Mouse (Mus musculus): Measurements from ENCODE around the gene Nt5dc2. TPM values are rescaled to one million over a fixed set of nuclear protein-coding genes. Genes with fewer than 3 reads are reported as not detected.

The Nt5dc2 gene
- polyA plus RNA-seq, 1 experiment from 2014 or later = 451 TPM

- H3K4me3 ChIP-seq = no peak overlapping the region
- H3K36me3 ChIP-seq = no peaks in the 10 kb centered on the region
- H3K27me3 ChIP-seq = no peaks in the 10 kb centered on the region
- H3K4me2 ChIP-seq = no peak overlapping the region
- WGBS = 54% methylated on average over 27 of the region's 27 CpGs
- H3K9me3 ChIP-seq = no peaks in the 10 kb centered on the region
- H3K27ac ChIP-seq = no peak overlapping the region
- no peak for ATAC-seq (ENCODE audit: borderline replicate concordance, extremely low read depth, low FRiP score, low TSS enrichment)
- H3K9ac ChIP-seq = no peak overlapping the region
- H3K4me1 ChIP-seq = no peaks in the 10 kb centered on the region; the same call in 1 of the 2 replicates
Measured at GRCm38 (mm10) chr14:31160196-31161150, 29.6 kb downstream of the Nt5dc2 start.

GRCm38 (mm10) chr14:31161191-31161590, 30.3 kb downstream of the Nt5dc2 start:
- ATAC-seq (ENCODE audit: borderline replicate concordance, extremely low read depth, low FRiP score, low TSS enrichment) = no peak
- H3K4me1 ChIP-seq = no peaks in the 10 kb centered on the region; the same call in 1 of the 2 replicates
- WGBS = 70% methylated on average over 7 of the region's 7 CpGs

GRCm38 (mm10) chr14:31161638-31162037, 30.8 kb downstream of the Nt5dc2 start:
- no peak overlapping the region for H3K4me3 ChIP-seq
- no peak overlapping the region for H3K27ac ChIP-seq
- H3K27me3 ChIP-seq = no peaks in the 10 kb centered on the region
- H3K36me3 ChIP-seq = no peaks in the 10 kb centered on the region
- no peak for ATAC-seq (ENCODE audit: borderline replicate concordance, extremely low read depth, low FRiP score, low TSS enrichment)
- no peaks in the 10 kb centered on the region for H3K9me3 ChIP-seq
- no peaks in the 10 kb centered on the region; the same call in 1 of the 2 replicates for H3K4me1 ChIP-seq
- WGBS = 57% methylated on average over 10 of the region's 10 CpGs
- H3K4me2 ChIP-seq = no peak overlapping the region
- H3K9ac ChIP-seq = no peak overlapping the region

More at GRCm38 (mm10) chr14:31161191-31161590, 30.3 kb downstream of the Nt5dc2 start:
- Histone ChIP-seq H3K27ac (no peak overlapping the region), H3K36me3 (no peaks in the 10 kb centered on the region), H3K9me3 (no peaks in the 10 kb centered on the region), H3K4me2 (no peak overlapping the region), H3K9ac (no peak overlapping the region), H3K27me3 (no peaks in the 10 kb centered on the region), H3K4me3 (no peak overlapping the region)

GRCm38 (mm10) chr14:31164067-31164466, 33.2 kb downstream of the Nt5dc2 start:
- WGBS = 66% methylated on average over 8 of the region's 8 CpGs
- no peaks in the 10 kb centered on the region; the same call in 1 of the 2 replicates for H3K4me1 ChIP-seq
- no peak for ATAC-seq (ENCODE audit: borderline replicate concordance, extremely low read depth, low FRiP score, low TSS enrichment)
- H3K4me2 ChIP-seq = no peak overlapping the region
- H3K4me3 ChIP-seq = no peak overlapping the region
- no peak overlapping the region for H3K9ac ChIP-seq
- no peak overlapping the region for H3K27ac ChIP-seq
- H3K27me3 ChIP-seq = no peaks in the 10 kb centered on the region
- H3K9me3 ChIP-seq = no peaks in the 10 kb centered on the region
- no peaks in the 10 kb centered on the region for H3K36me3 ChIP-seq

- Histone ChIP-seq H3K4me2 (no peak overlapping the region), H3K36me3 (peaks cover 3% of the 10 kb centered on the region; the same call in 1 of the 2 replicates), H3K27me3 (no peaks in the 10 kb centered on the region), H3K4me3 (no peak overlapping the region), H3K27ac (no peak overlapping the region), H3K4me1 (no peaks in the 10 kb centered on the region; the same call in 1 of the 2 replicates), H3K9me3 (no peaks in the 10 kb centered on the region), H3K9ac (no peak overlapping the region)
- ATAC-seq (ENCODE audit: borderline replicate concordance, extremely low read depth, low FRiP score, low TSS enrichment) = no peak
- WGBS = 58% methylated on average over 2 of the region's 2 CpGs
Measured at GRCm38 (mm10) chr14:31165010-31165409, 34.2 kb downstream of the Nt5dc2 start.

GRCm38 (mm10) chr14:31165458-31165857, 34.6 kb downstream of the Nt5dc2 start:
- H3K27me3 ChIP-seq = no peaks in the 10 kb centered on the region
- no peak for ATAC-seq (ENCODE audit: borderline replicate concordance, extremely low read depth, low FRiP score, low TSS enrichment)
- H3K9ac ChIP-seq = no peak overlapping the region
- no peak overlapping the region for H3K4me3 ChIP-seq
- no peaks in the 10 kb centered on the region for H3K9me3 ChIP-seq
- H3K27ac ChIP-seq = no peak overlapping the region
- no peaks in the 10 kb centered on the region; the same call in 1 of the 2 replicates for H3K4me1 ChIP-seq
- no peak overlapping the region for H3K4me2 ChIP-seq
- H3K36me3 ChIP-seq = peaks cover 7% of the 10 kb centered on the region; the same call in 1 of the 2 replicates
- WGBS = 61% methylated on average over 7 of the region's 7 CpGs

- H3K27ac ChIP-seq = no peak overlapping the region
- H3K4me2 ChIP-seq = peak overlapping the region; percentile 44
- no peak for ATAC-seq (ENCODE audit: borderline replicate concordance, extremely low read depth, low FRiP score, low TSS enrichment)
- peak overlapping the region; percentile 29 for H3K4me3 ChIP-seq
- H3K4me1 ChIP-seq = no peaks in the 10 kb centered on the region; the same call in 1 of the 2 replicates
- 34% methylated on average over 10 of the region's 10 CpGs for WGBS
- H3K36me3 ChIP-seq = peaks cover 14% of the 10 kb centered on the region
- H3K9me3 ChIP-seq = no peaks in the 10 kb centered on the region
- 0 out of 2 replicates have a peak overlapping the region, but pooled peaks have one; percentile 2 for H3K9ac ChIP-seq
- no peaks in the 10 kb centered on the region for H3K27me3 ChIP-seq
Measured at GRCm38 (mm10) chr14:31165991-31166630, 35.3 kb downstream of the Nt5dc2 start.

GRCm38 (mm10) chr14:31166827-31167226, 36.0 kb downstream of the Nt5dc2 start:
- peak overlapping the region; percentile 2; the same call in 1 of the 2 replicates for H3K9ac ChIP-seq
- no peak for ATAC-seq (ENCODE audit: borderline replicate concordance, extremely low read depth, low FRiP score, low TSS enrichment)
- H3K4me1 ChIP-seq = no peaks in the 10 kb centered on the region; the same call in 1 of the 2 replicates
- no peaks in the 10 kb centered on the region for H3K27me3 ChIP-seq
- H3K27ac ChIP-seq = no peak overlapping the region
- H3K4me2 ChIP-seq = peak overlapping the region; percentile 44
- 41% methylated on average over 9 of the region's 9 CpGs for WGBS
- peak overlapping the region; percentile 29 for H3K4me3 ChIP-seq
- peaks cover 21% of the 10 kb centered on the region for H3K36me3 ChIP-seq
- no peaks in the 10 kb centered on the region for H3K9me3 ChIP-seq

- ATAC-seq (ENCODE audit: borderline replicate concordance, extremely low read depth, low FRiP score, low TSS enrichment) = peak; percentile 16; the same call in 1 of the 2 replicates
- WGBS = 23% methylated on average over 10 of the region's 10 CpGs
- H3K27me3 ChIP-seq = no peaks in the 10 kb centered on the region
Measured at GRCm38 (mm10) chr14:31168425-31168824, 37.6 kb downstream of the Nt5dc2 start, which contains the start of gene Stab1. Stab1 (minus strand) TSS chr14:31168641.

GRCm38 (mm10) chr14:31169508-31169907, 38.7 kb downstream of the Nt5dc2 start:
- Histone ChIP-seq H3K27ac (no peak overlapping the region), H3K36me3 (peaks cover 48% of the 10 kb centered on the region), H3K9ac (no peak overlapping the region), H3K4me3 (no peak overlapping the region), H3K27me3 (no peaks in the 10 kb centered on the region), H3K9me3 (no peaks in the 10 kb centered on the region), H3K4me2 (no peak overlapping the region), H3K4me1 (0 out of 2 replicates have a peak, but pooled peaks cover 7% of the 10 kb centered on the region)
- no peak for ATAC-seq (ENCODE audit: borderline replicate concordance, extremely low read depth, low FRiP score, low TSS enrichment)
- WGBS = 69% methylated on average over 6 of the region's 6 CpGs

More at GRCm38 (mm10) chr14:31168425-31168824, 37.6 kb downstream of the Nt5dc2 start, which contains the start of gene Stab1:
- H3K36me3 ChIP-seq = peaks cover 37% of the 10 kb centered on the region
- 0 out of 2 replicates have a peak within 1 kb of the TSS, but pooled peaks have one; percentile 37 for H3K27ac ChIP-seq
- H3K9me3 ChIP-seq = no peaks in the 10 kb centered on the region
- no peaks in the 10 kb centered on the region; the same call in 1 of the 2 replicates for H3K4me1 ChIP-seq
- peak within 1 kb of the TSS; percentile 29 for H3K4me3 ChIP-seq
- H3K4me2 ChIP-seq = peak within 1 kb of the TSS; percentile 44
- H3K9ac ChIP-seq = no peak within 1 kb of the TSS

GRCm38 (mm10) chr14:31170963-31171362, 40.1 kb downstream of the Nt5dc2 start:
- 0 out of 2 replicates have a peak, but pooled peaks cover 7% of the 10 kb centered on the region for H3K4me1 ChIP-seq

More at GRCm38 (mm10) chr14:31170963-31171362, 40.1 kb downstream of the Nt5dc2 start:
- no peak overlapping the region for H3K9ac ChIP-seq
- ATAC-seq (ENCODE audit: borderline replicate concordance, extremely low read depth, low FRiP score, low TSS enrichment) = no peak
- H3K4me2 ChIP-seq = no peak overlapping the region
- 78% methylated on average over 13 of the region's 13 CpGs for WGBS
- no peaks in the 10 kb centered on the region for H3K27me3 ChIP-seq
- H3K36me3 ChIP-seq = peaks cover 62% of the 10 kb centered on the region
- no peaks in the 10 kb centered on the region for H3K9me3 ChIP-seq
- H3K4me3 ChIP-seq = no peak overlapping the region
- H3K27ac ChIP-seq = no peak overlapping the region

All from lung, embryonic 15.5 days (tissue).